Mouse (Mus musculus): Measurements from ENCODE around the gene Pld6. TPM values are rescaled to one million over a fixed set of nuclear protein-coding genes. Genes with fewer than 3 reads are reported as not detected.

Pld6 gene
- polyA plus RNA-seq (2015; fragmentation: Nextera tagmentation; extraction: Ambion mirVana): 4.2 and 6.7 TPM in 2 replicates

DNA sequence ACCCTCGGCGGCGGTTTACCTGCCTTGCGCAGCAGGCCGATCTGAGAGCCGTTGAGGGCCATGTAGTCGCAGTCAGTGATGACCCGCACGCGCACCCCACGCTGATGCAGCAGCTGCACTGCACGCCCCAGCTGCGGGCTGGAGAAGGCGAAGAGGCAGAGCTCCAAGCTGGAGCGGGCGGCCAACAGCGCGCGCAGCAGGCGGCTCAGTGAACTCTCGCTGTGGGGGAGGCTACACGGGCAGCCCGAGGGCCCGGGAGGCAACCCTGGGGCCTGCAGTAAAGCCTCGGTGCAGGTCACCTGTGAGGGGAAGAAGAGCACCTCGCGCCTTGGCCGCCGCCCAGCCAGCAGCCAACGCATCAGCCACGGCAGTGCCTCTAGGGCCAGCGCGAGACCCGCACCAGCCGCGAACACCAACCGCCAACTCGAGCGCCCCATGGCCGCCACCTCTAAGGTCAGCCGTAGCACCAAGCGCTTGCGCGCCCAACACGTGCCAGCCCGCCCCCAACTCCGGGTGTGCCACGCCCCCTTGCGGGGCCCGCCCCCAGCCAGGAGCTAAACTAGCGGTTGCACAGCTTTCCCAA, at the start of gene Pld6:
Gene Pld6, minus strand, starts transcription at position 447 of the 583 bp plus-strand sequence.
- Histone ChIP-seq H3K4me1 (replicated peaks; ENCODE audit: control insufficient read depth, insufficient read depth, low read length) (peaks cover 6% of the 10 kb centered on the region; the same call in 1 of the 2 replicates), H3K27me3 (replicated peaks; ENCODE audit: control insufficient read depth, insufficient read depth, low read length) (no peaks in the 10 kb centered on the region), H3K36me3 (ENCODE audit: control insufficient read depth, insufficient read depth) (peaks cover 8% of the 10 kb centered on the region), H3K9me3 (ENCODE audit: control insufficient read depth, low read length) (no peaks in the 10 kb centered on the region), H3K27ac (ENCODE audit: low read length) (no peak within 1 kb of the TSS), H3K4me3 (replicated peaks; ENCODE audit: low read length) (peak within 1 kb of the TSS; percentile 43), H3K4me2 (ENCODE audit: low read length) (peak within 1 kb of the TSS; percentile 52), H3K9ac (replicated peaks; ENCODE audit: low read depth, low read length) (peak within 1 kb of the TSS; percentile 28)
- WGBS: under 1% methylated on average over 51 of the region's 51 CpGs
- ATAC-seq: peak; percentile 82

DNA sequence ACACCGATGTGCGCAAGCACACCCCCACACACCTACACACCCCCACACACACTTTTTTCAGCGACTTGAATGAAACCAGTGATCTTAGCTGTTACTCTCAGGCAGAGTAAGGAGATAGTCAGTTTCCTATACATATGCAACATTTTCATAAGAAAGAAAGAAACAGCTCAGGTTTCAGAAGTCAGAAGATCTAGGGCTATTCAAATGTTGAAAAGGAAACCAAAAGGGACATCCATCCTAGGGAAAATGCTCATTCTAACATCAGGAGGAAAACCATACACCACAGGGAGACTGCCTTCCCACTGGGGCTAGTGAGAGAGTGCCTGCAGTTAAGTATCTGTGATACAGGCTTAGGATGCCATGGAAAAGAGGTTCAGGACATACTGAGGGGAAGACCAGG, 34.2 kb upstream of the Pld6 start:
- no peak overlapping the region for H3K4me3 ChIP-seq (replicated peaks; ENCODE audit: low read length)
- H3K27me3 ChIP-seq (replicated peaks; ENCODE audit: control insufficient read depth, insufficient read depth, low read length): no peaks in the 10 kb centered on the region
- H3K27ac ChIP-seq (ENCODE audit: low read length): no peak overlapping the region
- H3K9ac ChIP-seq (replicated peaks; ENCODE audit: low read depth, low read length): no peak overlapping the region
- peaks cover 58% of the 10 kb centered on the region for H3K36me3 ChIP-seq (ENCODE audit: control insufficient read depth, insufficient read depth)
- 94% methylated on average over 3 of the region's 3 CpGs for WGBS
- no peaks in the 10 kb centered on the region for H3K4me1 ChIP-seq (replicated peaks; ENCODE audit: control insufficient read depth, insufficient read depth, low read length)
- no peak for ATAC-seq
- H3K9me3 ChIP-seq (ENCODE audit: control insufficient read depth, low read length): no peaks in the 10 kb centered on the region
- H3K4me2 ChIP-seq (ENCODE audit: low read length): no peak overlapping the region

DNA sequence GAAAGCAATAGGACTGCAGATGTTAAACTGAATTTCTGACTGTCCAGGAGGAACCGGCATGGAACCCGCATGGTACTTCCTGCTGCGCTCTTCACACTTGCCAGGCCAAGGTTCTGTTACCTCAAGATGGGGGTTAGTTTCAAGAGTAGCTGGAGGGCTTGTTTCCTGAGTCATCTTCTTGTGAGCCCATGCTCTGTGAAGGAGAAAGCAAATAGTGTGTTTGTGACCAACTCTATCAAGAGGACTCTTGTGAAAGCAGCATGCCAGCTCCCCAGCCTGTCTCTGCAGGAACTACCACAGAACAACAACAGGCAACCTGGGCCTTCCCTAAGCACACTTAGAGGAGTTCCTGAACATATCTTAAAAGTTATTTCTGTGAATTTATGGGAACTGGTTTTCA, 30.5 kb upstream of the Pld6 start:
- H3K9ac ChIP-seq (replicated peaks; ENCODE audit: low read depth, low read length): no peak overlapping the region
- H3K36me3 ChIP-seq (ENCODE audit: control insufficient read depth, insufficient read depth): peaks cover 40% of the 10 kb centered on the region
- H3K4me1 ChIP-seq (replicated peaks; ENCODE audit: control insufficient read depth, insufficient read depth, low read length): no peaks in the 10 kb centered on the region
- no peaks in the 10 kb centered on the region for H3K27me3 ChIP-seq (replicated peaks; ENCODE audit: control insufficient read depth, insufficient read depth, low read length)
- no peak for ATAC-seq
- WGBS: 99% methylated on average over 3 of the region's 3 CpGs
- no peak overlapping the region for H3K4me2 ChIP-seq (ENCODE audit: low read length)
- no peak overlapping the region for H3K27ac ChIP-seq (ENCODE audit: low read length)
- no peak overlapping the region for H3K4me3 ChIP-seq (replicated peaks; ENCODE audit: low read length)
- H3K9me3 ChIP-seq (ENCODE audit: control insufficient read depth, low read length): no peaks in the 10 kb centered on the region

DNA sequence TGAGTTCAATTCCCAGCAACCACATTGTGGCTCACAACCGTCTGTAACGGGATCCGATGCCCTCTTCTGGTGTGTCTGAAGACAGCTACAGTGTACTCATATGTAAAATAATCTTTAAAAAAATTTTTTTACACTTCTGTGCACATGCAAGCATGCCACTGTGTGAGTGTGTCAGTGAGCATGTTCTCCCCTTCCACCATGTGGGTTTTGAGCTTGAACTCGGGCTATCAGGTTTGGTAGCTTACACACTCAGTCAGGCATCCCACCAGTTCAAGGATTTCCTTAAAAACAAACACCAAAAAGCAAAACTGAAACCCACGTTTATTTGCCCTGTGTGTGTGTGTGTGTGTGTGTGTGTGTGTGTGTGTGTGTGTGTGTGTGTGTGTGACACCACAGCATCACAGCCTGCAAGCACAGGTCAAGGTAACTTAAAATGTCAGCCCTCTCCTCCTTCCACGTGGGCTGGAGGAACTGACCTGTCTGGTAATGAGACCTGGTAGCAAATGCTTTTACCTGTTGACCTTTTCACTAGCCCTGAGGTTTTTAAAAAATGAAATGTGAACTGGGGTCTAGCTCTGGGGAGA, 28.1 kb upstream of the Pld6 start:
- H3K27ac ChIP-seq (ENCODE audit: low read length): no peak overlapping the region
- peaks cover 3% of the 10 kb centered on the region; the same call in 1 of the 2 replicates for H3K4me1 ChIP-seq (replicated peaks; ENCODE audit: control insufficient read depth, insufficient read depth, low read length)
- H3K4me3 ChIP-seq (replicated peaks; ENCODE audit: low read length): no peak overlapping the region
- H3K27me3 ChIP-seq (replicated peaks; ENCODE audit: control insufficient read depth, insufficient read depth, low read length): no peaks in the 10 kb centered on the region
- H3K36me3 ChIP-seq (ENCODE audit: control insufficient read depth, insufficient read depth): peaks cover 24% of the 10 kb centered on the region
- whole genome bisulfite sequencing: 83% methylated on average over 6 of the region's 6 CpGs
- no peak overlapping the region for H3K9ac ChIP-seq (replicated peaks; ENCODE audit: low read depth, low read length)
- ATAC-seq: no peak
- H3K4me2 ChIP-seq (ENCODE audit: low read length): no peak overlapping the region
- H3K9me3 ChIP-seq (ENCODE audit: control insufficient read depth, low read length): no peaks in the 10 kb centered on the region

DNA sequence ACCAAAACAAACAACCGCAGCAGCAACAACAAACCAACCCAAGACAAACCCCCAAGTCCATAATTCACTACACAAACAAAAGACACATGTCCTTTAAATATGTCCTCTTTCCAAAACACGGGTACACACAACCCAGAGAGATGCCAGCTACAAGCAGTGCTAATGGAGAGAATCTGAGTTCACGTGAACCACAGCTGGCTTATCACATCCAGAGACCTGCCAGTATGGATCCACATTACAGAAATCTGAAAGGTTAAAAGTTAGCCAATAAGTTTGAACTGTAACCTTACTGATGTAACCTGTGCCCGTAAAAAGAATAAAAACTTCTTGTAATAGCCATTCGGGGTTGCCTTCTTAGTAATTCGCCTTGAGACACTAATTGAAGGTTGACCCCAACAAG, 27.5 kb upstream of the Pld6 start:
- Histone ChIP-seq H3K27me3 (replicated peaks; ENCODE audit: control insufficient read depth, insufficient read depth, low read length) (no peaks in the 10 kb centered on the region), H3K4me2 (ENCODE audit: low read length) (no peak overlapping the region), H3K9me3 (ENCODE audit: control insufficient read depth, low read length) (no peaks in the 10 kb centered on the region), H3K4me1 (replicated peaks; ENCODE audit: control insufficient read depth, insufficient read depth, low read length) (peaks cover 3% of the 10 kb centered on the region; the same call in 1 of the 2 replicates), H3K4me3 (replicated peaks; ENCODE audit: low read length) (no peak overlapping the region), H3K36me3 (ENCODE audit: control insufficient read depth, insufficient read depth) (peaks cover 18% of the 10 kb centered on the region), H3K27ac (ENCODE audit: low read length) (no peak overlapping the region), H3K9ac (replicated peaks; ENCODE audit: low read depth, low read length) (no peak overlapping the region)
- WGBS: 93% methylated on average over 6 of the region's 6 CpGs
- no peak for ATAC-seq

DNA sequence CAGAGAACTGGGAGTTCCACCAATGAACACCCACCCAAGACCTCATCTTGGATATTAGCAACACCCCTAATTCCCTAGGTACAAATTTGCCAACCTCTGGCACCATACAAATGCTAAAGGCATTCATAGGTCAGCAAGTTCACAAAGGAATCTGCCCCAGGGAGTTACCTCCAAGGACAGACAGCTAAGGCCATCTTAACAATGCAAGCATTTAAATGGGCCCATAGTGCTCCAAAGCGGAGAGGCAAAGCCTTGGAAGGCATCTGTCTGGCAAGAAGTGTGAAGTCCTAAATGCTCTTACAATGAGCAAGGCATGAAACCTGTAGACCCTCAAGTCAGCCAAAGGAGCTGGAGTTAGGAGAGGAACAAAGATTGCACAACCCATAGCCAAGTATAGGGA, 26.9 kb upstream of the Pld6 start:
- H3K36me3 ChIP-seq (ENCODE audit: control insufficient read depth, insufficient read depth): peaks cover 13% of the 10 kb centered on the region
- WGBS: 78% methylated on average over 1 of the region's 1 CpGs
- H3K4me2 ChIP-seq (ENCODE audit: low read length): no peak overlapping the region
- no peak overlapping the region for H3K9ac ChIP-seq (replicated peaks; ENCODE audit: low read depth, low read length)
- no peak overlapping the region for H3K4me3 ChIP-seq (replicated peaks; ENCODE audit: low read length)
- H3K9me3 ChIP-seq (ENCODE audit: control insufficient read depth, low read length): no peaks in the 10 kb centered on the region
- no peaks in the 10 kb centered on the region for H3K27me3 ChIP-seq (replicated peaks; ENCODE audit: control insufficient read depth, insufficient read depth, low read length)
- no peak overlapping the region for H3K27ac ChIP-seq (ENCODE audit: low read length)
- peaks cover 3% of the 10 kb centered on the region; the same call in 1 of the 2 replicates for H3K4me1 ChIP-seq (replicated peaks; ENCODE audit: control insufficient read depth, insufficient read depth, low read length)
- no peak for ATAC-seq

DNA sequence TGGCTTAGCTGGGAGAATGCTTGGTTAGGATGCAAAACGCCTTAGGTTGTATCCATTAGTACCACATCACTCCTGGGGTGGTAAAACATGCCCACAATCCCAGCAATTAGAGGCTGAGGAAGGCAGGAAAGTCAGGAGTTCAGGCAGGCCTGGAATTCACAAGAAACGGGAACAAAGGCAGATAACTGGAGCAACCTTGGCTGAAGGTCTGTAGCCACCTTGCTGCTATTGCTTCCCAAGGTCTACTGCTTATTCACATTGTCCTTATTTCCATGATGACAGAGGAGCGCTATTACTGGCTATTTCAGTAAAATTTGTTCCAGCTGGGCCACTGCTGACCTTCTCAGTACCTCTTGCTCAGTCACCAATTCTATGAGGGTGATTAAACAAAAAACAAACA, 25.8 kb upstream of the Pld6 start:
- Histone ChIP-seq H3K4me1 (replicated peaks; ENCODE audit: control insufficient read depth, insufficient read depth, low read length) (peaks cover 11% of the 10 kb centered on the region), H3K27ac (ENCODE audit: low read length) (no peak overlapping the region), H3K9me3 (ENCODE audit: control insufficient read depth, low read length) (no peaks in the 10 kb centered on the region), H3K9ac (replicated peaks; ENCODE audit: low read depth, low read length) (no peak overlapping the region), H3K27me3 (replicated peaks; ENCODE audit: control insufficient read depth, insufficient read depth, low read length) (no peaks in the 10 kb centered on the region), H3K36me3 (ENCODE audit: control insufficient read depth, insufficient read depth) (peaks cover 6% of the 10 kb centered on the region), H3K4me2 (ENCODE audit: low read length) (no peak overlapping the region), H3K4me3 (replicated peaks; ENCODE audit: low read length) (no peak overlapping the region)
- ATAC-seq: no peak
- WGBS: 87% methylated on average over 3 of the region's 3 CpGs

DNA sequence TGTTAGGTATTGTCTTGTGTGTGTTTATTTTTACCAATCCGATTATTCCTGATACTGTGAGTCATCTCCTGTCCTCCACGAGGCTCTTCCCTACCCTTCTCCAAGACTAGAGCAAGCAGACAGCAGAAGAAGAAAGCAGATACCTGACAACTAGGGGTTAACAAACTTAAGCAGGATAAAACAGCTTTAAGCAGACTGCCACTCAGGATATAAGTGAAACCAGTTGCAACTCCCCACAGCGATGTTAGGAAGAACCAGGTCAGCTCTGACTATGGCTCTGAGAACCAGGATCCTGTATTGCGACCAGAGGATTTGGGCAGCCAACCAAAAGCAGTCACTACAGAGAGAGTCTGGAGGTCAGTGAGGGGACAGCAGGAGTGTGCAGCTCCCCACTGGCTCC, 23.8 kb upstream of the Pld6 start:
- H3K27me3 ChIP-seq (replicated peaks; ENCODE audit: control insufficient read depth, insufficient read depth, low read length): no peaks in the 10 kb centered on the region
- H3K9ac ChIP-seq (replicated peaks; ENCODE audit: low read depth, low read length): no peak overlapping the region
- no peak for ATAC-seq
- no peak overlapping the region for H3K27ac ChIP-seq (ENCODE audit: low read length)
- H3K36me3 ChIP-seq (ENCODE audit: control insufficient read depth, insufficient read depth): no peaks in the 10 kb centered on the region
- no peaks in the 10 kb centered on the region for H3K9me3 ChIP-seq (ENCODE audit: control insufficient read depth, low read length)
- no peak overlapping the region for H3K4me2 ChIP-seq (ENCODE audit: low read length)
- H3K4me3 ChIP-seq (replicated peaks; ENCODE audit: low read length): no peak overlapping the region
- H3K4me1 ChIP-seq (replicated peaks; ENCODE audit: control insufficient read depth, insufficient read depth, low read length): peaks cover 11% of the 10 kb centered on the region
- 81% methylated on average over 4 of the region's 4 CpGs for WGBS

DNA sequence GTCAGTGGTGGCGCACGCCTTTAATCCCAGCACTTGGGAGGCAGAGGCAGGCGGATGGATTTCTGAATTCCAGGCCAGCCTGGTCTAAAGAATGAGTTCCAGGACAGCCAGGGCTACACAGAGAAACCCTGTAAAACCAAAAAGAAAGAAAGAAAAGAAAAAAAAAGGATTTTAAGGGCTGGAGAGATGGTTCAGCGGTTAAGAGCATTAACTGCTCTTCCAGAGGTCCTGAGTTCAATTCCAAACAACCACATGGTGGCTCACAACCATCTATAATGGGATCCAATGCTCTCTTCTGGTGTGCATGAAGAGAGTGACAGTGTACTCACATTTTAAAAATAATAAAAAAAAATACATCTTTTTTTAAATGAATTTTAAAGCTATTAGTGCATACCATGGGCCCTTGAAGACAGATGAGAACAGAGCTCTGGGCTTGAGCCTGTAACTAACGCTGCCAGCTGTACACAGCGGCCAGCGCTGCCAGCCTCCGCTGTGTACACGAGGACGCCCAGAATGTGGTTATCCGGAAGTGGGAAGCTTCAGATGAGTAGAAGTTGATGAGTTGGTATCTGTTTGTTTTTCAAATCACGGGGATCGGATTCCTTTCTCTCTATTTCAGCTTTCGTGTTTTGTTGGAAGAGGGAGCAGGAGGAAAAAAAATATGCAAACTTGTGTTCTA, 23.2 kb upstream of the Pld6 start:
- 70% methylated on average over 14 of the region's 14 CpGs for WGBS
- peak overlapping the region; percentile 93 for H3K9ac ChIP-seq (replicated peaks; ENCODE audit: low read depth, low read length)
- peak overlapping the region; percentile 57 for H3K4me3 ChIP-seq (replicated peaks; ENCODE audit: low read length)
- H3K4me1 ChIP-seq (replicated peaks; ENCODE audit: control insufficient read depth, insufficient read depth, low read length): peaks cover 11% of the 10 kb centered on the region
- peak overlapping the region; percentile 75 for H3K4me2 ChIP-seq (ENCODE audit: low read length)
- ATAC-seq: no peak
- no peaks in the 10 kb centered on the region for H3K9me3 ChIP-seq (ENCODE audit: control insufficient read depth, low read length)
- no peaks in the 10 kb centered on the region for H3K36me3 ChIP-seq (ENCODE audit: control insufficient read depth, insufficient read depth)
- peak overlapping the region; percentile 98; the same call in 1 of the 2 replicates for H3K27ac ChIP-seq (ENCODE audit: low read length)
- H3K27me3 ChIP-seq (replicated peaks; ENCODE audit: control insufficient read depth, insufficient read depth, low read length): no peaks in the 10 kb centered on the region
